Mouse (Mus musculus) intestine, embryonic 15.5 days (tissue): Measurements from ENCODE around the gene Olfr1040. TPM values are rescaled to one million over a fixed set of nuclear protein-coding genes. Genes with fewer than 3 reads are reported as not detected.
"Not testable (repeated sequence)": the region's sequence is repeated elsewhere in the genome, so short reads cannot be mapped to it uniquely, and the experiment has no call there.

Source experiments
- ATAC-seq: fragments of 200-750 bp; cut with Nextera tagmentation; 2 replicates; pipeline ENCODE4 v1.8.0; 2017; ENCODE audit warnings: moderate TSS enrichment, moderate library complexity
- H3K27ac ChIP-seq: fragments of 300-500 bp; sonication (generic); 2 replicates; pipeline ENCODE4 v1.5.1; 2015; ENCODE audit warnings: mild to moderate bottlenecking, inconsistent platforms
- H3K27me3 ChIP-seq: fragments of 300-500 bp; sonication (generic); replicated peaks from 2 replicates; pipeline ENCODE4 v1.6.1; 2015; ENCODE audit warnings: inconsistent platforms
- H3K36me3 ChIP-seq: fragments of 300-500 bp; sonication (generic); 2 replicates; pipeline ENCODE4 v1.6.1; 2015; ENCODE audit warnings: inconsistent platforms
- H3K4me1 ChIP-seq: fragments of 300-500 bp; sonication (generic); replicated peaks from 2 replicates; pipeline ENCODE4 v1.6.1; 2015; ENCODE audit warnings: inconsistent platforms
- H3K4me2 ChIP-seq: fragments of 300-500 bp; sonication (generic); replicated peaks from 2 replicates; pipeline ENCODE4 v1.6.1; 2015; ENCODE audit warnings: mild to moderate bottlenecking, inconsistent platforms
- H3K4me3 ChIP-seq: fragments of 300-500 bp; sonication (generic); replicated peaks from 2 replicates; pipeline ENCODE4 v1.5.1; 2015; ENCODE audit warnings: inconsistent platforms
- H3K9ac ChIP-seq: fragments of 300-500 bp; sonication (generic); 2 replicates; pipeline ENCODE4 v1.6.1; 2015; ENCODE audit warnings: inconsistent platforms
- H3K9me3 ChIP-seq: fragments of 300-500 bp; sonication (generic); 2 replicates; pipeline ENCODE4 v1.6.1; 2016; ENCODE audit warnings: inconsistent platforms
- WGBS: fragments of 180-500 bp; shearing (Covaris S2); methylation state at CpG from one replicate; pipeline ENCODE4 v1.1.7; 2015; 5-methylcytosine and 5-hydroxymethylcytosine counted together
- polyA plus RNA-seq: library from polyadenylated mRNA; unstranded; fragments of >200 nt; fragmentation: Nextera tagmentation; extraction: Ambion mirVana; gene quantifications from 2 replicates; pipeline ENCODE4 v1.2.1, GENCODE M21; 2015

The Olfr1040 gene
- polyA plus RNA-seq = not detected in 2 replicates

DNA sequence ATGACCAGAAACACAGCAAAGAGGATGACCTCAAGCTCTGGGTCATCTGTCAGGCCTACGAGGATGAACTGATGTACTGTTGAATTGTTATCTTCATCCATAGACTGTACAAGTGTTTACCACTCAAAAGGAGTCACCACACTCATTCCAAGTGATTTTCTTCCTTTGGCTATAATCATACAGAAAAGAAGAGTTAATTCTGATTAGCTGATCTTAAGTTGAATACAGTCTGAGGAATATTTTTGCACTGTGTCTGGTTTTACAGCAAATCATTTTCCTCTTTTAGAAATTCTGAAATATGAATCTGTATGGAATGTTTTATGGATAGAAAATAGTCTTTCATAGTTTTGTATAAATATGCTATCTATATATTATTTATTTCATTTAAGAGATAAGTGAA, at the start of gene Olfr1040:
Olfr1040 (minus strand) TSS at position 101 of the 400 bp plus-strand sequence.
- Histone ChIP-seq H3K9me3 (no peaks in the 10 kb centered on the region), H3K9ac (no peak within 1 kb of the TSS), H3K4me2 (no peak within 1 kb of the TSS), H3K36me3 (no peaks in the 10 kb centered on the region), H3K27me3 (no peaks in the 10 kb centered on the region), H3K27ac (no peak within 1 kb of the TSS), H3K4me1 (no peaks in the 10 kb centered on the region), H3K4me3 (no peak within 1 kb of the TSS)
- ATAC-seq = no peak
- WGBS = 80% methylated on average over 1 of the region's 1 CpGs

DNA sequence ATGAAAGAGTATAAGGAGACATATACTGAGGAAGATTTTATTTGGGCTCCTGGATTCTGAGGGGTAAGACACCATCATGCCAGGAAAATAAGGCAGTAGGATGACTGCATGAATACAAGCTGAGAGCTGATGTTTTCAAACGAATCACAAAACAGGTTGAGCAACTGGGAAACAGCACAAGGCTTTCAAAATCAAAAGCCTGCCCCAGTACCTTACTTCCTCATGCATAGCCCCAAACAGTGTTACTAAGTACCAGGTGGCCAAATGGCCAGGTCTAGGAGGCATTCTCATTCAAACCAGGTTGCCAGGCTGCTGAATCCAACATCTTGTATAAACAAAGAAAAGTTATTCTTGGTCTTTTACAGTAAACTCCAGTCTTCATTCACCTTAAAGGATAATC, 49.3 kb upstream of the Olfr1040 start:
- ATAC-seq = no peak

DNA sequence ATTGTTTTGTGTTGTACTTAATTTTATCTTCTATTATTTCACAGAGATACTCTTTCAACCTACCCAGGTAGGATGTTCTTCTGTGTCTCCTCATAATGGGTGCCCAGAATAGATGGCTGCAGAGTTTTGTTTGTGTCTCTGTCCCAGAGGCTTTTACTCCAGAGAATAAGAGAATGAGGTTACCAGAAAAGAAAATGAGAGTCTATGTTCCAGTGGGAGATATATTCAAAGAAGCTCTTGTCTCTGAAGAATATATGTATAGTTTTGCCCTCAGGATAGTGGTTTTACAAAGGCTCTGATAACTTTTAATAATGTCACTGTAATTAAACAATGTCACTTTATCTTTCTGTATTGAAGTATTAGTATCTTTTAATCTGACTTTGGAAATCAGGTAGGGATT, 39.1 kb upstream of the Olfr1040 start, which contains the start of gene Olfr52:
Olfr52 (minus strand) TSS at position 101 of the 400 bp plus-strand sequence.
- H3K4me2 ChIP-seq = no peak within 1 kb of the TSS
- no peaks in the 10 kb centered on the region for H3K4me1 ChIP-seq
- no peak within 1 kb of the TSS for H3K9ac ChIP-seq
- H3K36me3 ChIP-seq = no peaks in the 10 kb centered on the region
- no peak for ATAC-seq
- no peak within 1 kb of the TSS for H3K4me3 ChIP-seq
- no peaks in the 10 kb centered on the region for H3K9me3 ChIP-seq
- no peaks in the 10 kb centered on the region for H3K27me3 ChIP-seq
- H3K27ac ChIP-seq = no peak within 1 kb of the TSS

More for the DNA sequence above, 49.3 kb upstream of the Olfr1040 start:
- H3K9me3 ChIP-seq = no peaks in the 10 kb centered on the region
- no peaks in the 10 kb centered on the region for H3K36me3 ChIP-seq
- no peak overlapping the region for H3K4me3 ChIP-seq
- H3K4me2 ChIP-seq = no peak overlapping the region
- WGBS = 46% methylated on average over 1 of the region's 1 CpGs
- H3K27ac ChIP-seq = no peak overlapping the region
- no peak overlapping the region for H3K9ac ChIP-seq
- H3K27me3 ChIP-seq = no peaks in the 10 kb centered on the region
- no peaks in the 10 kb centered on the region for H3K4me1 ChIP-seq

DNA sequence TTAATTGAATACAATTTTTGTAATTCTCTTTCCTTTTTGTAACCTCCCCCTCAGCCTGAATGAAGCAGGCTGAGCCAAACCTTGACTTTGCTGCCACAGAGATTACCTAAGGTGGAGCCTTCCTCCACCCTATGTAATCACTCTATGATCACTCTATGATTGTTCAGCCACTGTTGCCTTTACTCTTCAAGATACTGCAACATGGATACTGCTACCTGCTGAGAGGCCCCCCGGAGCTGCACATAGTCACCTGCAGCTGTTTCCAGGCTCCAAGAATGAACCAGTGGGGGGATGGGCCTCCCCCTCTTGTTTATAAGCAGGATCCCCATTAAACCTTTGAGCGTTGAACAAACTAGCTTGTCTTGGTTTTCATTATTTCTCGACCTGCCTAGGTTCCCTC, 33.4 kb upstream of the Olfr1040 start:
- H3K4me3 ChIP-seq = no peak overlapping the region
- 76% methylated on average over 3 of the region's 3 CpGs for WGBS
- H3K4me2 ChIP-seq = no peak overlapping the region
- H3K27me3 ChIP-seq = no peaks in the 10 kb centered on the region
- H3K27ac ChIP-seq = no peak overlapping the region
- ATAC-seq = no peak
- H3K4me1 ChIP-seq = no peaks in the 10 kb centered on the region
- H3K9me3 ChIP-seq = no peaks in the 10 kb centered on the region
- H3K9ac ChIP-seq = no peak overlapping the region
- no peaks in the 10 kb centered on the region for H3K36me3 ChIP-seq

DNA sequence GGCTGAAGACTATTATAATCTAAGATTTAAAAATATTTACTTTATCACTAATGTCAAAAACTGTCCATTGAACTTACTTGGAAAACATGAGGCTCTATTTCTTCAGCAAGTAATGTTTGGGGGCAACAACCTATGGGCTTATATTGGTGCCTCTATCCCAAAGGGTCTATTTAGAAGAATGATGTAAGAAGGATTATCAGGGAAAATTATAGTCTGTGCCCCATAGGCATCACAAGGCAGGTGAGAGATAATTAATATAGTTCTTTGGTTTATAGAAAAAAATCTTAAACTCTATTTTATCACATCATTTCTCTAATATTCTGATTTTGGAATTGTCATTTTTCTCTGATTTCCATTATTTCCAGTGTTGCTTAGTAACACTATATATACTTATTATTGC, 31.2 kb upstream of the Olfr1040 start, which contains the start of gene Olfr1044:
Olfr1044 (minus strand) TSS at position 101 of the 400 bp plus-strand sequence.
- H3K36me3 ChIP-seq = no peaks in the 10 kb centered on the region
- H3K9ac ChIP-seq = no peak within 1 kb of the TSS
- H3K4me1 ChIP-seq = no peaks in the 10 kb centered on the region
- H3K4me2 ChIP-seq = no peak within 1 kb of the TSS
- ATAC-seq = no peak
- H3K9me3 ChIP-seq = no peaks in the 10 kb centered on the region
- H3K27me3 ChIP-seq = no peaks in the 10 kb centered on the region
- H3K4me3 ChIP-seq = no peak within 1 kb of the TSS
- H3K27ac ChIP-seq = no peak within 1 kb of the TSS

DNA sequence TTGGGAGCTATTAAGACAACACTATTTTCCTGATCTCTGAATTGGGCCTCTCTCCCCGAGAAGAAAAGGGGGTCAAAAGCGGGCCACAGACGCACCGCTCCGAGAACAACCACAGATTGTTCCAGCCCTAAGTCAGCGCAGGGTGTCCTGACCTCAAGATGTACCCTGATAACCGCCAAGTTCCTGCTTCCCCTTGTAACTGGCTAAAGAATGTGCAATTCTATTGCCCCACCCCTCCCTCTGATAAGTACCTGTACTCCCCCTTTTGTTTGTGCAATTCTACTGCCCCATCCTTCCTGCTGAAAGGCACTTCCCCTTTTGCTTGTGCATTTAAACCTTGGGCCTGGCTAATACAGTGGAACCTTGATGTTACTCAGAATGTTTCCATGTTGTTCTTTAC, 28.9 kb upstream of the Olfr1040 start:
- not testable (repeated sequence) for H3K4me3 ChIP-seq, ATAC-seq, H3K4me1 ChIP-seq, H3K9me3 ChIP-seq, H3K4me2 ChIP-seq, H3K36me3 ChIP-seq, H3K9ac ChIP-seq, H3K27ac ChIP-seq, H3K27me3 ChIP-seq
- 84% methylated on average over 7 of the region's 7 CpGs for WGBS

DNA sequence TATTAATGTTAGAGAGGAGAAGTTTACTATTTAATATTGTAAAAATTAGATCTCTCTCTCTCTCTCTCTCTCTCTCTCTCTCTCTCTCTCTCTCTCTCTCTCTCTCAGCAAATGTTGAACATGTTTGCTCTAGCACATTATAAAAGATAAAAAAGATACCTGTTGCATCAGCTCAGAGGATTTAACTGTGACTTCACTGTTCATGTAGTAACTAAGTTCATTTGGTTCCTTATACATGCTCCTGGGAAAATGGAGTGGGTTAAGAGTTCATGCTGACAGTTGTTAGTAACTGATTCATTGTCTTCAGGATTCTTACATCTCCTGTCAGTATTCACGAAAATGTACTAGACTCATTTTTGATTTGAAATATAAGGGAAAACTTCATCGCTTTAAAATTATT, 20.9 kb upstream of the Olfr1040 start, which contains the start of gene Olfr1043:
Olfr1043 (minus strand) TSS at position 101 of the 400 bp plus-strand sequence.
- ATAC-seq = no peak
- Histone ChIP-seq H3K9ac (no peak within 1 kb of the TSS), H3K27me3 (no peaks in the 10 kb centered on the region), H3K27ac (no peak within 1 kb of the TSS), H3K4me1 (no peaks in the 10 kb centered on the region), H3K36me3 (no peaks in the 10 kb centered on the region), H3K4me3 (no peak within 1 kb of the TSS), H3K9me3 (no peaks in the 10 kb centered on the region), H3K4me2 (no peak within 1 kb of the TSS)
- WGBS = 94% methylated on average over 2 of the region's 2 CpGs

DNA sequence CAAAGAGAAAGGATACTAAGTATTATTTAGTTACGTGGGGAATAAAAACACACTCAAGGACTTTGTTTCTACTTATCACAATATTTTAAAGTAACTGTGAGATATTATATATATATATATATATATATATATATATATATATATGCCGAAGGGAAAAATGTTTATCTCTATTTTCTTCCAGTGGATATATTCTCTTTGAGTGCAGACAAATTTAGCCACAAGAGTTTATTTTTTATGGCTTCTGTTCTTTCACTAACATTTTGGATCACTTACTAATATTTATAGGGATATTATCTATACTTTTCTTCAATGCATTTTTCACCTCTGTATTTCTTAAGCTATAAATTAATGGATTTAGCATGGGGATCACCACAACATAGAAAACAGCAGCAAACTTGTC, 15.2 kb upstream of the Olfr1040 start, which contains the start of gene Olfr1042:
Olfr1042 (minus strand) TSS at position 101 of the 400 bp plus-strand sequence.
- Histone ChIP-seq H3K4me2 (no peak within 1 kb of the TSS), H3K9ac (no peak within 1 kb of the TSS), H3K36me3 (no peaks in the 10 kb centered on the region), H3K4me3 (no peak within 1 kb of the TSS), H3K27me3 (no peaks in the 10 kb centered on the region), H3K27ac (no peak within 1 kb of the TSS), H3K9me3 (no peaks in the 10 kb centered on the region), H3K4me1 (no peaks in the 10 kb centered on the region)
- 81% methylated on average over 2 of the region's 2 CpGs for WGBS
- ATAC-seq = no peak

DNA sequence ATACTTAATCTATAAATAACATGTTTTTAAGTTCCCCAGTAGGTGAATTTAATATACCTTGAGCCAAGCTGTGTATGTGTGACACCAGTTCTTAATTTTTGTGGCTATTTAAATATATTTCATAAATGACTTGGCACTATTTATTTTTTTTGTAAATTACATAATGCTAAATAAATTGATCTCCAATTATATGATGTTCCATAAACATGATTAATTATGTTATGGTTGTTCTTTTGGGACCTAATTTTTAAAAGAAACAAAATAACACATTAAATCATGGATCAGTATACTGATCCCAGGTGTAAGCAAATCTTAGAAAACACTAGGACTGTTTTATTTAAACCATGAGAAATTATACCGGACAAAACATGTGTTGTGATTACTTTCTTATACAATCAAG, 10.7 kb downstream of the Olfr1040 start, which contains the start of gene Olfr1039:
Olfr1039 (minus strand) TSS at position 101 of the 400 bp plus-strand sequence.
- Histone ChIP-seq H3K27me3 (no peaks in the 10 kb centered on the region), H3K4me2 (no peak within 1 kb of the TSS), H3K36me3 (no peaks in the 10 kb centered on the region), H3K9me3 (no peaks in the 10 kb centered on the region), H3K4me3 (no peak within 1 kb of the TSS), H3K4me1 (no peaks in the 10 kb centered on the region), H3K9ac (no peak within 1 kb of the TSS), H3K27ac (no peak within 1 kb of the TSS)
- no peak for ATAC-seq
- 96% methylated on average over 1 of the region's 1 CpGs for WGBS

Other genes with a start within 250 kb of the Olfr1040 start
- not detected in 2 replicates for gene Olfr1024, start 241.7 kb downstream of the Olfr1040 start, polyA plus RNA-seq
- gene Olfr1025-ps1, start 231.5 kb downstream of the Olfr1040 start, polyA plus RNA-seq = not detected in 2 replicates
- gene Olfr1026, start 225.2 kb downstream of the Olfr1040 start, polyA plus RNA-seq = not detected in 2 replicates
- gene Olfr1028, start 196.3 kb downstream of the Olfr1040 start, polyA plus RNA-seq = not detected in 2 replicates
- not detected in 2 replicates for gene Olfr1029, start 172.8 kb downstream of the Olfr1040 start, polyA plus RNA-seq
- not detected in 2 replicates for gene Olfr1030, start 167.5 kb downstream of the Olfr1040 start, polyA plus RNA-seq
- not detected in 2 replicates for gene Olfr1031, start 156.4 kb downstream of the Olfr1040 start, polyA plus RNA-seq
- not detected in 2 replicates for gene Olfr1032, start 141.2 kb downstream of the Olfr1040 start, polyA plus RNA-seq
- gene Olfr1033, start 126.1 kb downstream of the Olfr1040 start, polyA plus RNA-seq = 2.8 and 3.4 TPM in 2 replicates
- gene Olfr1034, start 100.9 kb downstream of the Olfr1040 start, polyA plus RNA-seq = 0.03 and 0.06 TPM in 2 replicates
- not detected in 2 replicates for gene Olfr1036, start 72.7 kb downstream of the Olfr1040 start, polyA plus RNA-seq
- not detected in 2 replicates for gene Olfr1037, start 59.3 kb downstream of the Olfr1040 start, polyA plus RNA-seq
- not detected in 2 replicates for gene Olfr1039, start 10.8 kb downstream of the Olfr1040 start, polyA plus RNA-seq
- gene Olfr1042, start 15.1 kb upstream of the Olfr1040 start, polyA plus RNA-seq = not detected in 2 replicates
- not detected in 2 replicates for gene Olfr1043, start 20.8 kb upstream of the Olfr1040 start, polyA plus RNA-seq
- not detected in 2 replicates for gene Olfr1044, start 31.1 kb upstream of the Olfr1040 start, polyA plus RNA-seq
- gene Olfr52, start 39.0 kb upstream of the Olfr1040 start, polyA plus RNA-seq = not detected in 2 replicates
- gene Olfr1045, start 56.3 kb upstream of the Olfr1040 start, polyA plus RNA-seq = not detected in 2 replicates
- gene Olfr1046, start 72.6 kb upstream of the Olfr1040 start, polyA plus RNA-seq = not detected in 2 replicates
- gene Olfr1047, start 84.7 kb upstream of the Olfr1040 start, polyA plus RNA-seq = not detected in 2 replicates
- not detected in 2 replicates for gene Olfr1048, start 93.6 kb upstream of the Olfr1040 start, polyA plus RNA-seq
- gene Olfr1049, start 111.6 kb upstream of the Olfr1040 start, polyA plus RNA-seq = not detected in 2 replicates
- gene Olfr1051, start 132.4 kb upstream of the Olfr1040 start, polyA plus RNA-seq = not detected in 2 replicates
- gene Olfr1052, start 145.7 kb upstream of the Olfr1040 start, polyA plus RNA-seq = not detected in 2 replicates
- gene Olfr1053, start 168.6 kb upstream of the Olfr1040 start, polyA plus RNA-seq = not detected in 2 replicates
- gene Olfr1054, start 188.7 kb upstream of the Olfr1040 start, polyA plus RNA-seq = not detected in 2 replicates
- gene Olfr1055, start 203.6 kb upstream of the Olfr1040 start, polyA plus RNA-seq = not detected in 2 replicates
- not detected in 2 replicates for gene Olfr1056, start 215.7 kb upstream of the Olfr1040 start, polyA plus RNA-seq
- gene Olfr1057, start 231.7 kb upstream of the Olfr1040 start, polyA plus RNA-seq = not detected in 2 replicates
- not detected in 2 replicates for gene Olfr1058, start 241.8 kb upstream of the Olfr1040 start, polyA plus RNA-seq